Mouse (Mus musculus): ENCODE results near the gene Prdm9. TPM values are rescaled to one million over a fixed set of nuclear protein-coding genes. Genes with fewer than 3 reads are reported as not detected.
A peak's percentile ranks its signal among the peaks of the same experiment; 100 is the strongest.

Gene Prdm9
- 5.8 and 7.9 TPM in 2 replicates for polyA plus RNA-seq (2011; ENCODE audit: insufficient read depth, insufficient read length, low read depth, missing spikeins)

DNA sequence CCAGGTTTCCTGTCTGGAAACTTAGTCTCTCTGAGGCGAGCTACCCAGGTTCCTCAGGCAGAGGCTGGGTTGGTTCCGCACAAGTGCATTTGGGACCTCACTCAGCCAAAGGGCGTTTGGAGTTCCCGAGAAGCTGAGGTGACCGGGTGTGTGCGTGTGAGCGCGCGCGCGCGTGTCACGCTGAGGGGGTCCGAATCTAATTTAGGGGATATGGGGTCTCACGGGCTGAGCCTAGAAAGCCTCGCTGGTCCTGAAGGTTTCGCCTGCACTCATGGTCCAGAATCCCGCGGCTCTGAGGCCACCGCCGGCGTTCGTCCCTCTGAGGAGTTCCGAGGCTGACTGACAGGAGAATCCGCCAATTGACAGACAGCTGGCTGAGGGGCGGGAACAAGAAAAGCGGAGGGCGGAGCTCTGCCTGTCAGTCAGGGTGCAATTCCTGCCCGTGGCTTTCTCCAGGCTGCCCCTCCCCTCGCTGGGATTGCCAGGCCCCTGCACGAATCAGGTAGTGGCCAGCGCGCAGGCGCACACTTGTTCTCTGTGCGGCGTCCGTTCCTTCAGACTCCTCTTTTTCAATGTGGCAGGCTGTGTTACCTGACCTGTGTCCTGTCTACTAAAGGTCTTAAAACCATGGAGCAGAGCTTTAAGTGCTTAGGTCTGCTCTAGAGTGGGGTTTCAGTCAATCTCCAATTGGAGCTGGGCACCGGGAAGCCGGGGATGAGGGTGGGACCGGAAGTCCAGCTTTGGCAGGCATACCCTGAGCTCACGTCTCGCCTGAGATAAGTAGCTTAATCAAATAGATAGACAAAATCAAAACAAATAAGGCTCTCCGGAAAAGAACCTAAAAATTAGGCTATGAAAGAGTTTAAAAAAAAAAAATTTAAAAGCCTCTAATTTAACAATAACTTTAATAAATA lies at the start of gene Prdm9:
Gene Prdm9, minus strand, starts transcription at position 341 of the 914 bp plus-strand sequence.
- H3K27ac ChIP-seq (ENCODE audit: insufficient read depth, low read length), result peak within 1 kb of the TSS; percentile 90
- no peaks in the 10 kb centered on the region for H3K9me3 ChIP-seq (replicated peaks; ENCODE audit: control insufficient read depth, insufficient read depth, low read length, poor library complexity, severe bottlenecking)
- H3K4me3 ChIP-seq (ENCODE audit: low read depth, low read length), result peak within 1 kb of the TSS; percentile 97
- no peaks in the 10 kb centered on the region for H3K4me1 ChIP-seq (ENCODE audit: control insufficient read depth, insufficient read depth, low read length)
- H3K27me3 ChIP-seq (ENCODE audit: control insufficient read depth, insufficient read depth, low read length, poor library complexity, severe bottlenecking), result no peaks in the 10 kb centered on the region
- no peaks in the 10 kb centered on the region for H3K36me3 ChIP-seq (ENCODE audit: control insufficient read depth, insufficient read depth, low read length, poor library complexity, severe bottlenecking)
- TF ChIP-seq POLR2A (IDR thresholded peaks at IDR 0.05; ENCODE audit: insufficient read depth, low read length) (peak; percentile 39), CTCF (IDR thresholded peaks at IDR 0.05; ENCODE audit: low read depth, low read length) (no peak), EP300 (IDR thresholded peaks at IDR 0.05; ENCODE audit: insufficient read depth, low read depth, low read length) (no peak)
- peak within 1 kb of the TSS; percentile 78 for H3K9ac ChIP-seq (ENCODE audit: low read depth, poor library complexity, severe bottlenecking)

- H3K4me3 ChIP-seq (ENCODE audit: low read depth, low read length), result no peak overlapping the region
- H3K4me1 ChIP-seq (ENCODE audit: control insufficient read depth, insufficient read depth, low read length), result no peaks in the 10 kb centered on the region
- H3K9ac ChIP-seq (ENCODE audit: low read depth, poor library complexity, severe bottlenecking), result no peak overlapping the region
- TF ChIP-seq CTCF (IDR thresholded peaks at IDR 0.05; ENCODE audit: low read depth, low read length), result no peak
- no peak for TF ChIP-seq EP300 (IDR thresholded peaks at IDR 0.05; ENCODE audit: insufficient read depth, low read depth, low read length)
- TF ChIP-seq POLR2A (IDR thresholded peaks at IDR 0.05; ENCODE audit: insufficient read depth, low read length), result no peak
- H3K36me3 ChIP-seq (ENCODE audit: control insufficient read depth, insufficient read depth, low read length, poor library complexity, severe bottlenecking), result no peaks in the 10 kb centered on the region
- 0 out of 2 replicates have a peak, but pooled peaks cover 10% of the 10 kb centered on the region for H3K9me3 ChIP-seq (replicated peaks; ENCODE audit: control insufficient read depth, insufficient read depth, low read length, poor library complexity, severe bottlenecking)
- H3K27me3 ChIP-seq (ENCODE audit: control insufficient read depth, insufficient read depth, low read length, poor library complexity, severe bottlenecking), result no peaks in the 10 kb centered on the region
- no peak overlapping the region for H3K27ac ChIP-seq (ENCODE audit: insufficient read depth, low read length)
Measured at GRCm38 (mm10) chr17:15599496-15599895, 35.3 kb upstream of the Prdm9 start.

DNA sequence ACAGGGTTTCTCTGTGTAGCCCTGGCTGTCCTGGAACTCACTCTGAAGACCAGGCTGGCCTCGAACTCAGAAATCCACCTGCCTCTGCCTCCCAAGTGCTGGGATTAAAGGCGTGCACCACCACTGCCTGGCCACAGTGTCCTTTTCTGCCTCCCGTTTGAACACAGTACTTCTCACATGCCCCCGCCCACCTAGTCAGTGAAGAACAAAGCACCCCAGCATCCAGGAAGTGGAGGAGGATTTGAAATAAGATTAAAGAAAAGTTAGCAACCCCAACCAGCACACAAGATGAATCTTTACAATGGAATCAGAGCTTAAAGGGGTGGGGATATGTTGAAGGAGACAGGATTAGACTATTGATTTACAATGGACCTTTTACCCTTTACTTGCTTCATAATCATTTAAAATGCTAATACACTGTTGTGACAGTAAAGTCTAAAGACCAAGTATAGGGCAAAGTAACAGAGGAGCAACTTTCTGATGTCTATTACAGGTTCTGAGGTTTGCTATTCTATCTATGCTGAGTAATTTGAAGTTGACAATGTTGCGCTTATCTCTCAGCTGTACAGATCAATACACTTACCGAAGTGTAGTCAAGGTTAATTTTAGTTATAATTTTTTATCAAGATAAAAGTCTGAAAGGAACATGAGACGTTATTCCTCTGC lies 27.2 kb upstream of the Prdm9 start:
- no peak overlapping the region for H3K4me3 ChIP-seq (ENCODE audit: low read depth, low read length)
- no peaks in the 10 kb centered on the region for H3K27me3 ChIP-seq (ENCODE audit: control insufficient read depth, insufficient read depth, low read length, poor library complexity, severe bottlenecking)
- H3K9me3 ChIP-seq (replicated peaks; ENCODE audit: control insufficient read depth, insufficient read depth, low read length, poor library complexity, severe bottlenecking), result peaks cover 5% of the 10 kb centered on the region; the same call in 1 of the 2 replicates
- H3K9ac ChIP-seq (ENCODE audit: low read depth, poor library complexity, severe bottlenecking), result no peak overlapping the region
- no peak for TF ChIP-seq EP300 (IDR thresholded peaks at IDR 0.05; ENCODE audit: insufficient read depth, low read depth, low read length)
- TF ChIP-seq POLR2A (IDR thresholded peaks at IDR 0.05; ENCODE audit: insufficient read depth, low read length), result no peak
- TF ChIP-seq CTCF (IDR thresholded peaks at IDR 0.05; ENCODE audit: low read depth, low read length), result no peak
- H3K4me1 ChIP-seq (ENCODE audit: control insufficient read depth, insufficient read depth, low read length), result no peaks in the 10 kb centered on the region
- no peak overlapping the region for H3K27ac ChIP-seq (ENCODE audit: insufficient read depth, low read length)
- no peaks in the 10 kb centered on the region for H3K36me3 ChIP-seq (ENCODE audit: control insufficient read depth, insufficient read depth, low read length, poor library complexity, severe bottlenecking)

DNA sequence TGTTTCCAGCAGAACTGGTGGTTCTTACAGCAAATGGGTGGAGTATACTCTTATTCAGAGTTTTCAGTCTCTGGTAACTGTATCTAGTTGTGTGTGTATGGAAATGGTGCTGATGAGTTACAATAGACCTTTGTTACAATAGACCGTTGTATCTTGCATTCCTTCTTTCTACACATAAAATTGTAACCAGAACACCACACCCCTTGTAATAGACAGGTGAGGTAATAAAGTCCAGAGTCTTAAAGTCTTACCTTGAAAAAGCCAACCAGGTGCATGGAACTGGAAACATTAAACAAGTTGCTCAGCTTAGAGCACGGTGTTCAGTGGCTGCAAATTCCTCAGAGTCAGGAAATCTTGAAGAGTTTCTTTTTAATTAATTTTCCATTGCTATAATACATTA lies 24.0 kb upstream of the Prdm9 start:
- Histone ChIP-seq H3K4me1 (ENCODE audit: control insufficient read depth, insufficient read depth, low read length) (no peaks in the 10 kb centered on the region), H3K9me3 (replicated peaks; ENCODE audit: control insufficient read depth, insufficient read depth, low read length, poor library complexity, severe bottlenecking) (0 out of 2 replicates have a peak, but pooled peaks cover 2% of the 10 kb centered on the region), H3K36me3 (ENCODE audit: control insufficient read depth, insufficient read depth, low read length, poor library complexity, severe bottlenecking) (no peaks in the 10 kb centered on the region), H3K9ac (ENCODE audit: low read depth, poor library complexity, severe bottlenecking) (no peak overlapping the region), H3K27ac (ENCODE audit: insufficient read depth, low read length) (no peak overlapping the region), H3K27me3 (ENCODE audit: control insufficient read depth, insufficient read depth, low read length, poor library complexity, severe bottlenecking) (no peaks in the 10 kb centered on the region), H3K4me3 (ENCODE audit: low read depth, low read length) (no peak overlapping the region)
- TF ChIP-seq POLR2A (IDR thresholded peaks at IDR 0.05; ENCODE audit: insufficient read depth, low read length) (no peak), EP300 (IDR thresholded peaks at IDR 0.05; ENCODE audit: insufficient read depth, low read depth, low read length) (no peak), CTCF (IDR thresholded peaks at IDR 0.05; ENCODE audit: low read depth, low read length) (no peak)

GRCm38 (mm10) chr17:15585691-15586090 lies 21.5 kb upstream of the Prdm9 start:
- Histone ChIP-seq H3K27ac (ENCODE audit: insufficient read depth, low read length) (no peak overlapping the region), H3K9me3 (replicated peaks; ENCODE audit: control insufficient read depth, insufficient read depth, low read length, poor library complexity, severe bottlenecking) (no peaks in the 10 kb centered on the region), H3K4me1 (ENCODE audit: control insufficient read depth, insufficient read depth, low read length) (no peaks in the 10 kb centered on the region), H3K27me3 (ENCODE audit: control insufficient read depth, insufficient read depth, low read length, poor library complexity, severe bottlenecking) (no peaks in the 10 kb centered on the region), H3K4me3 (ENCODE audit: low read depth, low read length) (no peak overlapping the region), H3K9ac (ENCODE audit: low read depth, poor library complexity, severe bottlenecking) (no peak overlapping the region), H3K36me3 (ENCODE audit: control insufficient read depth, insufficient read depth, low read length, poor library complexity, severe bottlenecking) (no peaks in the 10 kb centered on the region)
- TF ChIP-seq CTCF (IDR thresholded peaks at IDR 0.05; ENCODE audit: low read depth, low read length) (no peak), POLR2A (IDR thresholded peaks at IDR 0.05; ENCODE audit: insufficient read depth, low read length) (no peak), EP300 (IDR thresholded peaks at IDR 0.05; ENCODE audit: insufficient read depth, low read depth, low read length) (no peak)

Data from ES-Bruce4 (cell line).